Mouse (Mus musculus) heart, postnatal 14 days (tissue): Measurements from ENCODE around the gene Kremen1. TPM values are rescaled to one million over a fixed set of nuclear protein-coding genes. Genes with fewer than 3 reads are reported as not detected.

Experiments used
- DNase-seq, 2 experiments: peaks; one replicate each; pipeline ENCODE4 v3.0.0; 2021 to 2022
- intact Hi-C: fragments of 180-260 bp; cut with DNase I; formaldehyde crosslinking; loops from one replicate; pipeline ENCODE4 v1.15.1; 2025
- total RNA-seq, 2 experiments: library from RNA; stranded (reverse); gene quantifications; 2 replicates each; pipeline ENCODE4 v1.2.3; 2021

Kremen1 gene
- total RNA-seq, 2 experiments from 2014 or later, result 69.9 to 70.5 TPM

- intact Hi-C loops, result loop anchor here (5.0 kb wide), 1 partner anchor 294 kb away; no protein-coding TSS in a partner anchor
Measured at GRCm38 (mm10) chr11:5182870-5183269, 78.5 kb downstream of the Kremen1 start.

GRCm38 (mm10) chr11:5181850-5182404 lies 79.4 kb downstream of the Kremen1 start:
- peak; percentile 81 to 91 for DNase-seq
- intact Hi-C loops, result loop anchor here (1.0 to 5.0 kb wide), 3 partner anchors 67 to 295 kb away; no protein-coding TSS in a partner anchor

More at GRCm38 (mm10) chr11:5182870-5183269, 78.5 kb downstream of the Kremen1 start:
- no peak for DNase-seq

DNA sequence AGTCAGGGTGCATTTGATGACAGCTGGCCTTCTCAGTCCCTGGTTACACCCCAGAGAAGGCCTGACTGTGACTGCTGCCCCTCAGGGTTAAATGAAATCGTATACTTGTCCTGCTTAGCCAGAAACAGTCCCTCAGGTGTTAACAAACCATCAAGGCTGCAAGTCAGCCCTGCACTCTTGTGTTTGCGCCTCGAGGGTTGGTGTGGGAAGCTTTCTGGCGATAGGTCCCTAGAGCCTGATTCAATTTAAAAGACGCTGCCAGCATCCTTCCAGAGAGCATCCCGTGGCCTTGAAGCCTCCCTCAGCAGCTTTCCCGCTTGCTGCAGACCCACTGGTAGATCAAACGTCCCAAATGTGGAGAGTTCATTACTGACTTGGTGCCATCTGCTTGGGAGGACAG lies 82.0 kb downstream of the Kremen1 start:
- no peak for DNase-seq
- intact Hi-C loops, result no loop called here

DNA sequence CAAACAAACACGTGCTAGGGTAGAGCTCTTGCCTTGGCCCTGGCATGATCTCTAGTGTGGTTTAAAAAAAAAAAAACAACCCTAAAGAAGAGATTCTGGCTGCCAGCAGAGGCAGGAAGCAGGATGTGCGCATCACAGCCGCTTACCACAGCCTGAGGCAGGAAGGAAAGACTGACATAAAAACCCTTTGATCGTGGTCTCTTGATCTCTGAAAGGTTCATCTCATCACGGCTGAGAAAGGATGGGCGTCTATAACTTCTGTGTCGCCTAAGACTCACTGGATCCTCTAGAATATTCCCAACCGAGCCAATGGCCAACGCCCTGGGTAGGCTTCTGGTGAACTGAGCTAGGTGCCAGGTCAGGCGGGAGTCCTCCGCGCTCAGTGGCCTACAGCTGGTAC lies 84.2 kb downstream of the Kremen1 start:
- DNase-seq, result no peak
- intact Hi-C loops, result no loop called here

DNA sequence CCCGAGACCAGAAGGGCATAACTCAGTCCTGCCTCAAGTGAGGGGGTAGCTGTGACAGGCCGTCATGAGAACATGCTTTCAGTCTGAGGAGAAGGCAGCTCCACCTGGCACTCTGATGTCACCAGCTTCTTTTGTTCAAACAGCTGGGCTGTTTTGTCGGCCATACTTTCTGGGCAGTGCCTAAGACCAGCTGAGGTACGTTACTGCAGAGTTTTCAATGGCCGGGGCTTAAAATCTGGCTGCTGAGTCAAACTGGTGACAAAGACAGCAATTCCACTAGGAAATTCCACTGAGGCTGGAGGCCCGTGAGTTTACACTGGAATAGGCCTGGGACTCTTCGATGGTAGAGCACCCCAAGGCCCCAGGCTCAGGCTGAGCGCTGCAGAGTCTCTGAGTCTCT lies 84.7 kb downstream of the Kremen1 start:
- no peak for DNase-seq
- intact Hi-C loops, result no loop called here

DNA sequence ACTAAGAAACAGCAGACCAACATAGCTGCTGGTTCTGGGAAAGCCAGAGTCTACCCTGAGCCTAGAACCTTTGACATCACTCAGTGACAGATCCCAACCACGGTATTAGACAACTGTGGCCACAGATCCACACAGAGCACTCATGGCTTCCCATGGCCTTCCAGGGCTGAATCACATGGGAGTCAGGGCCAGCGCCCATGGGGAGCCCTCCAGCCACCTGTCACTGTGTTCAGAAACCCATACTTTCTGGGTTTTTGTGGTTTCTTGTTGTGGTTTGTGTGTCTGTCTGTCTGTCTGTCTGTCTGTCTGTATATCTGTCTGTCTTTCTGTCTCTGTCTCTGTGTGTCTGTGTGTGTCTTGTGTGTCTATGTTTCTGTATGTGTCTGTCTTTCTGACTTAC lies 85.5 kb downstream of the Kremen1 start:
- intact Hi-C loops, result no loop called here
- no peak for DNase-seq

DNA sequence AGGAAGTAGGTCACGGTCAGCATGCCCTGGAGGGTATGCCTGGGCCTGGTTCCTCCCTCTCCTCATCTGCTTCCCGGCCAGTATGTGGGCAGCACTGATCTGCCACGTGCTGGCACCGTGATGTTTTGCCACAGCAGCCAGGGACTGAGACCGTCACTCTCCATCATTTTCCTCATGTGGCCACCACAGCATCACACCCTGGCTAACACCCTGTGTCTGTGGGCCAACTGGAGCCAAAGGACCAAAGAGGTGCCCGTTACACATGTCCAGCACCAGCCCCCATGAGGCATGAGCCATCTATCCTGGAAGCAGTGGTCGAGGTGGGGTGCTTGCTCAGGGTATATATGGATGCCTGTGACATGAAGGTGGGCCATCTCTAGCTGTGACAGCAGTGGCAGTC lies 86.2 kb downstream of the Kremen1 start:
- intact Hi-C loops, result no loop called here
- DNase-seq, result no peak

GRCm38 (mm10) chr11:5172861-5173260 lies 88.5 kb downstream of the Kremen1 start:
- intact Hi-C loops, result no loop called here
- DNase-seq, result no peak

GRCm38 (mm10) chr11:5167311-5167710 lies 94.0 kb downstream of the Kremen1 start:
- intact Hi-C loops, result no loop called here
- no peak for DNase-seq

- intact Hi-C loops, result no loop called here
Measured at GRCm38 (mm10) chr11:5165471-5165916, 95.9 kb downstream of the Kremen1 start.

DNA sequence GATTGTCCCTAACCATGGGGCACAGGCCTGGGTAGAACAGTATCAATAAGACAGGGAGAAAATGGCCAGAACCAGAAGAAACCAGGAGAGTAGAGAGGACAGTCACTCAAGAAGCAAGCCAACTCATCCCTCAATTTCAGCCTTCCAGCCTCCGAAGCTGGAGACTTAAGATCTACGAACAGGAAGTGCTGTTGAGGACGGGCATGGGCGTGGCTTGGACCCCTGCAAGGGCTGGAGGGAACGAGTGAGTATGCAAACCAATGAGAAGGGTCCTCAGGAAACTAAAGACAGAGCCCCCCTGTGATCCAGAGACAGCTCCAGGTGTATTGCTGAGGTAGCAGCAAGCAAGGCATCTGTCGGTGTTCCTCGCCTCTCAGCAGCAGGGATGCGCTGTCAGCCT lies 97.0 kb downstream of the Kremen1 start:
- intact Hi-C loops, result loop anchor here (5.0 kb wide), 1 partner anchor 47 kb away; no protein-coding TSS in a partner anchor
- DNase-seq, result no peak

More at GRCm38 (mm10) chr11:5165471-5165916, 95.9 kb downstream of the Kremen1 start:
- peak; percentile 71 to 83 for DNase-seq

- DNase-seq, result no peak
- intact Hi-C loops, result loop anchor here (5.0 kb wide), 1 partner anchor 46 kb away; no protein-coding TSS in a partner anchor
Measured at GRCm38 (mm10) chr11:5163421-5163820, 97.9 kb downstream of the Kremen1 start.

GRCm38 (mm10) chr11:5160722-5161485 lies 100.5 kb downstream of the Kremen1 start:
- intact Hi-C loops, result loop anchor here (5.0 kb wide), 1 partner anchor 44 kb away; no protein-coding TSS in a partner anchor
- DNase-seq, result peak; percentile 45 to 68

DNA sequence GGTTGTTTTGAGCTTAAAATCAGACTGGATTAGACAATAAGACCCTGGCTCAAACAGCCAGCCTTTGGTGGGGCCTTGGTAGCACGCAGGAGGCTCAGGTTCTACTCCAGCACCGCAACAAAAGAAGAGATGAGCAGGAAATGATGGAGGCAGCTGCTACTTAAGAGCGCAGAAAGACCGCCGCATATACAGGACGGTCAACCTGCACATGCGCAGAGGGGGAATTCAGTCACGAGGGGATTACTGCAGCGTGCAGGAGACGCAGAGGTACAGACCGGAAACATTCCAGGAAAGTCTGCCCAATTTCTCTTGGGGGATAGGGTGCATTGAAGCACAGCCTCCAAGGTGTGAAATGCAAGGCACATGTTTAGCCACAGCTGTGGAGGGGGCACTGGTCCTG lies 103.3 kb downstream of the Kremen1 start:
- intact Hi-C loops, result no loop called here
- DNase-seq, result no peak

GRCm38 (mm10) chr11:5154961-5155805 lies 106.2 kb downstream of the Kremen1 start:
- DNase-seq, result peak; percentile 36 to 40
- intact Hi-C loops, result no loop called here

DNA sequence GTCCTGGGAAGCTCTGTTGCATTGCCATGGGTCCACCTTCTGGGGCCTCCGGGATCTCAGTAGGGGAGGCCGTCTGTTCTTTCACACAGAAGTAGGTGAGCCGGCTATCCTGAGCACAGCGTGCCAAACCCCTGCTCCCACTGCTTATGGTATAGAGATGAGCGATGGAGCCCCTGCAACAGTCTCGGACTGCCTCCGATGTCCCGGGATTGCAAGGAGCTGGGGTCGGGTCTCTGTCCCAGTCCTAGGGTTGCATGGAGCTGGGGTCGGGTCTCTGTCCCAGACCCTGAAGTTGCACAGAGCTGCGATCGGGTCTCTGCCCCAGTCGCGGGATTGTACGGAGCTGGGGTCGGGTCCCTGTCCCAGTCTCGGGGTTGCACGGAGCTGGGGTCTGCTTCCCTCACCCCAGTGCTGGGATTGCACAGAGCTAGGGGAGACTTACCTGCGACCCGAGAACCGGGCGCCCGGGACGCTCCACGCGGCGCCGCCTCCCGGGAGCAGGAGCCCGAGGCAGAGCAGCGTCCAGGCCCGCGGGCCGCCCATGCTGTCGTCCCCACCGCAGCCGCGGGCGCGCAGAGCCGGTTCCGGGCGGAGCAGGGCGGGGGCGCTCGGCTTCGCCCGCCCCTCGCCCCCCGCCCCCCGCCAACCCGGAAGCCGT lies 109.5 kb downstream of the Kremen1 start, which contains the start of gene Emid1:
Emid1 (minus strand) TSS at position 578 of the 658 bp plus-strand sequence.
- peak; percentile 38 to 52 for DNase-seq

DNA sequence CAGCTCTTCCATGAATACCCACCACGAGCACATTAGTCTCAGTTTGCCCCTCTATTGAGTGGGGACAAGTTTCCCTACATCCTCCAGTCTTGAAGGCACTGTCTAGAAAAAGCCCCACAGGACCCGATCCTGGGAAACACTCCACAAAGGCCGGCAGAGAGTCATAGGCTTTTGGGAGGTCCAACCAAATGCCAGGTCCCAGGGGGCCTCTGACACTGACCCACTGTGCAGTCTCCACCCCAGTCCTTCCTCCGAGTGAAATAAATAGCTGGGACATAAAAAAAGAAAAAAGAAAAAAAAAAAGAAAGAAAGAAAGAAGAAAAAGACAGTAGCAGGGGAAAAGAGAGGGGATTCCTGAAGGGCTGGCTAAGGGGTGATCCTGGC lies 110.1 kb downstream of the Kremen1 start:
- DNase-seq, result no peak
- intact Hi-C loops, result no loop called here

More for the DNA sequence above, 109.5 kb downstream of the Kremen1 start, which contains the start of gene Emid1:
- intact Hi-C loops, result no loop called here

DNA sequence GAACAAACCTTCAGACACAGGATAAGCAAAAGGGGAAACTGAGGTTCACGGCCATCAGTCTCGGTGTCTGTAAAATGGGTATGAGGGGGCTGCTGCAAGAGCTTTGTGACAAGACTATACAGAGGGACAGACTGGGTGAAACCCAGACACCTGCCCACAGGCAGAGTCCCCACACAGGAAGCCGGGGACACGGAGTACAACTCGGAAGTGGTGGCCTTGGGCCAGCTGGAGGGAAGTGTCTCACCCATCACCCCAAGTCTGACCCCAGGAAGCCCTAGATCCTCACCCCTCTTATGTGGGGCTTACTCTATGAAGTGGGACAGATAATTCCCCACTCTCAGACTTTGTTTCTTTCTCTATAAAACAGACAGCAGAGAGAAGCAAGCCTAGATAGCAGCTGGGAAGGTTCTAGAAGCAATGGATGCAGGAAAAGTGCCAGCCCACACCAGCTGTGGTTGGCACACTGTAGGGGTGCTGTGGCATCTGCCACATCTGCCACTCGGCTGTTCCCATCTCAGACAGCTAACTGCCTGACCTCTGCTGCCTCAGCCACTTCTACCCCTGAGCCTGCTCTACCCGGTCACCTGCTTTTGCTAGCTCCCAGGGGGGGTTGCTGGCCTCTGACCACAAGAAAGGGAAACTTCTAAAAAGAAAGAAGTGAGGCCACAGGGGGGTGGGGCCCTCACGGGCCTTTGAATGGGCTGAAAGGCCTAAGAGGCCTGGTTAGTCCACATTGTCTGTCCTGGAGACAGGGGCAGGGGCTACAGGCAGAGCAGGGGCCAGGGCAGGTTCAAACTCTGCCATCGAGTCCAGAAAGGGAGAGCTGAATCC lies 110.7 kb downstream of the Kremen1 start:
- intact Hi-C loops, result no loop called here
- no peak for DNase-seq

DNA sequence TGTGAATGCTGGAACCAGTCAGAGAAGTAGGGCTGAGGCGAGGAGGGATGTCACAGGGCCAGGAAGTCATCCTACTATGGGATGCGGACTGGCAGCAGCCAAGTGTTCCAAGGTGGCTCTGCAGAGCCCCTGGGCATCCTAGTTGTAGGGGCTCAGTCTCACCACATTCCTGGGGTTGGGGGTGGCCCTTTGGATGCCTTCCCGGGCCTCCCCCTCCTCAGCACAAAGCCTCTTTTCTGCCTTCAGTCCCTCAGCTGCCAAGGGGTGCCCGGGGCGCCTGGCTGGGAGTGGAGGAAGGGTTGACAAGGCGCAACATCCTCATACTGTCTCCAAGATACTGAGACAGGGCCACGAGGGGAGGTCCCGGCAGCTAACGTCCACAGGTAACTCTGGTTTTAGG lies 111.4 kb downstream of the Kremen1 start:
- no peak for DNase-seq
- intact Hi-C loops, result no loop called here
